Mouse (Mus musculus) embryonic fibroblast, embryonic 13.5 days (primary cell): Measurements from ENCODE around the gene Pate2.

Experiments
- CTCF ChIP-seq: IDR thresholded peaks from 2 replicates; pipeline ENCODE4 v1.5.1; 2011; ENCODE audit warnings: mild to moderate bottlenecking, control low read depth, low read length, moderate library complexity, borderline replicate concordance; ENCODE audit not compliant: insufficient read depth
- POLR2A ChIP-seq: IDR thresholded peaks from 2 replicates; pipeline ENCODE4 v1.6.1; 2011; ENCODE audit warnings: low read depth, mild to moderate bottlenecking, control low read depth, low read length, moderate library complexity

DNA sequence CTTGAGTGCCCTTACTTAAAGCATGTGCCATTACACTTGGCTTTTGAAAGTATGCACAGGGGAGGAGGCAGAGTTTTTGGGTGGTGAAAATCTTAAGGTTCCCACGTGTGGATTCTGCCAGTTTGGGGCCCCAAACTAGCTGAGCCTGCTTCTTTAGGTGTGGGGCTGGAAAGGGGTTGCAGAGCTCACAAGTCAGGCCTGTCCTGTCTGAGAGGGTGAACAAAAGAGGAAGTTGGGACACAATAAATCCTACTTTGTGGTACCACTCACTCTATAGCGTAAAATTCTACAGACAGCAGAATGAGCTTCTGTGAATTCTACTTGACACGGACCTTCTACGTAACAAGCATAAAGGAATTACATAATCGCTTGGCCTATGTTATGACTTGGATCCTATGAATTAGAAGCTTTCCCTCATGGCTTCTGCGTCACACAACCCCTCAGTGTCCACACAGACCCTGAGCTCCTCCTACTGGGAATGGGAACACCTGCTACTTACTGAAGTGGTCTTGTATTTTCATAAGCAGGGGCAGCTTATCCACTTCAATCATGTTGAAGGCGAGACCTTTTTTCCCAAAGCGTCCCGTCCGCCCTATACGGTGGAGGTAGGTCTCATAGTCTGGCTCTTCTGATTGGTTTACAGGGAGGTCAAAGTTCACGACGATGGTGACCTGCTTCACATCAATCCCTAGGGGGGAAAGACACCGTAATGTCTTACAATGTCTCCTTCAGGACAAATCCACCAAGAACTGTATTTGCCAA, 26.8 kb upstream of the Pate2 start:
- TF ChIP-seq CTCF (no peak), POLR2A (no peak)
